Mouse (Mus musculus) C2C12 (cell line): ENCODE measurements around the gene 1700113H08Rik.

ENCODE experiments used
- CEBPB ChIP-seq: IDR thresholded peaks from one replicate; pipeline ENCODE4 v1.6.1; 2011; ENCODE audit warnings: low read depth, mild to moderate bottlenecking, control low read depth, moderate library complexity
- CTCF ChIP-seq: IDR thresholded peaks from one replicate; pipeline ENCODE4 v1.5.1; 2011; ENCODE audit not compliant: control insufficient read depth, insufficient read depth, insufficient read length
- MAX ChIP-seq: IDR thresholded peaks from one replicate; pipeline ENCODE4 v1.6.1; 2011; ENCODE audit warnings: mild to moderate bottlenecking, control low read depth
- MYOD1 ChIP-seq: IDR thresholded peaks from one replicate; pipeline ENCODE4 v1.6.1; 2011; ENCODE audit warnings: low read depth; ENCODE audit not compliant: control insufficient read depth, insufficient read length
- USF1 ChIP-seq: IDR thresholded peaks from one replicate; pipeline ENCODE4 v1.6.1; 2011; ENCODE audit warnings: low read depth, mild to moderate bottlenecking, control low read depth, moderate library complexity

DNA sequence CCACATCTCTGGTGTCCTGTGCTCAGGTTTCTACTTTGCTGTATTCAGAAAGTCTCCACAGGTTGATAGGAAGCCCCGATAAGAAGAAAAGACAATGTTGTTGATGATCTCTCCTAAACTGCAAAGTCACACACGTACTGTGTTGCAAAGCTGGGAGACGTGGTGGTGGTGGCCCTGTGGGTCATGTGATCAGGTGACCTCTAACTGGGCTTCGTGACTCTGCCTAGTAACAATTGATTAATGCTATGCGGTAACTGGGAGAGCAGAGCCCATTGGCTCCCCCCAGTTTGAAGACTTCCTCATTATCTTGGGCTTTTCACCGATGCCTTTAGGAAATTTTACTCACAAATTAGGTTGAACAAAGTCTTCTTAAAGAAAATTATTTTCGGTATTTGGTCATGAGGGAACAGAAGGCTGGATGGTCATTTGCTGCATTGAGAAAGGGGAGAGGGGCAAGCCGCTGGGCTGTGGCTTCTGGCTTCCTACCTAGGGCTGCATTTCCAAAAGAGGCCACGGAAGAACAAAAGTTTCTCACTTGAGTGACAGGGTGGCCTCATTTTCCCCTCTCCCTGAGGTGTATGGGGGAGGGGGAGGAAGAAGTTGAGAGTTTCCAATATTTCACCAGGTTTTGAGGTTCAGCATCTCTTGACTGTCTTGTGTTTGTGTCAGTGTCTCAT, 181.6 kb downstream of the 1700113H08Rik start:
- no peak for TF ChIP-seq CTCF
- TF ChIP-seq USF1 = no peak
- no peak for TF ChIP-seq MYOD1
- TF ChIP-seq CEBPB = no peak
- TF ChIP-seq MAX = no peak
